Mouse (Mus musculus) c-Kit-positive CD71-negative TER-119-negative erythroid progenitor cells, embryonic 14.5 days (primary cell): ENCODE results near the gene Plod1.
"Not testable (repeated sequence)": the region's sequence is repeated elsewhere in the genome, so short reads cannot be mapped to it uniquely, and the experiment has no call there.

Source experiments
- DNase-seq: peaks from one replicate; pipeline ENCODE4 v3.0.0-alpha.2; 2013; ENCODE audit warnings: low read depth

Plod1 gene

GRCm38 (mm10) chr4:147896411-147896810 is 40.2 kb downstream of the Plod1 start:
- no peak for DNase-seq

GRCm38 (mm10) chr4:147895815-147896330 is 40.7 kb downstream of the Plod1 start:
- DNase-seq: no peak

- DNase-seq: no peak
These were observed 46.2 kb downstream of the Plod1 start for GRCm38 (mm10) chr4:147890341-147890740.

GRCm38 (mm10) chr4:147888237-147888636 is 48.3 kb downstream of the Plod1 start:
- DNase-seq: no peak

- DNase-seq: no peak
These were observed 49.3 kb downstream of the Plod1 start for GRCm38 (mm10) chr4:147887277-147887676.

GRCm38 (mm10) chr4:147886158-147886557 is 50.4 kb downstream of the Plod1 start:
- DNase-seq: no peak

- no peak for DNase-seq
These were observed 52.4 kb downstream of the Plod1 start for GRCm38 (mm10) chr4:147884138-147884537.

- DNase-seq: no peak
These were observed 53.5 kb downstream of the Plod1 start for GRCm38 (mm10) chr4:147883041-147883440.

- DNase-seq: no peak
These were observed 54.8 kb downstream of the Plod1 start for GRCm38 (mm10) chr4:147881792-147882191.

- no peak for DNase-seq
These were observed 56.7 kb downstream of the Plod1 start for GRCm38 (mm10) chr4:147879865-147880264.

GRCm38 (mm10) chr4:147879456-147879855 is 57.1 kb downstream of the Plod1 start:
- no peak for DNase-seq

GRCm38 (mm10) chr4:147878537-147878936 is 58.0 kb downstream of the Plod1 start:
- DNase-seq: no peak

- no peak for DNase-seq
These were observed 60.6 kb downstream of the Plod1 start for GRCm38 (mm10) chr4:147875852-147876575.

GRCm38 (mm10) chr4:147869238-147869637 is 67.3 kb downstream of the Plod1 start:
- DNase-seq: no peak

GRCm38 (mm10) chr4:147868450-147869031 is 68.0 kb downstream of the Plod1 start, which contains the start of the genes Miip and Fv1:
Miip (minus strand) TSS chr4:147868816.
Fv1 (plus strand) TSS chr4:147868979.
- DNase-seq: peak; percentile 93

- DNase-seq: no peak
These were observed 68.8 kb downstream of the Plod1 start for GRCm38 (mm10) chr4:147867563-147868449.

- DNase-seq: not testable (repeated sequence)
These were observed 69.8 kb downstream of the Plod1 start for GRCm38 (mm10) chr4:147866793-147867192.

GRCm38 (mm10) chr4:147866056-147866455 is 70.5 kb downstream of the Plod1 start:
- DNase-seq: no peak

GRCm38 (mm10) chr4:147865651-147866050 is 70.9 kb downstream of the Plod1 start:
- DNase-seq: no peak

GRCm38 (mm10) chr4:147862051-147862450 is 74.5 kb downstream of the Plod1 start:
- no peak for DNase-seq
